ENCODE assay signal across 10 mouse cellular contexts in the genomic region with DNA sequence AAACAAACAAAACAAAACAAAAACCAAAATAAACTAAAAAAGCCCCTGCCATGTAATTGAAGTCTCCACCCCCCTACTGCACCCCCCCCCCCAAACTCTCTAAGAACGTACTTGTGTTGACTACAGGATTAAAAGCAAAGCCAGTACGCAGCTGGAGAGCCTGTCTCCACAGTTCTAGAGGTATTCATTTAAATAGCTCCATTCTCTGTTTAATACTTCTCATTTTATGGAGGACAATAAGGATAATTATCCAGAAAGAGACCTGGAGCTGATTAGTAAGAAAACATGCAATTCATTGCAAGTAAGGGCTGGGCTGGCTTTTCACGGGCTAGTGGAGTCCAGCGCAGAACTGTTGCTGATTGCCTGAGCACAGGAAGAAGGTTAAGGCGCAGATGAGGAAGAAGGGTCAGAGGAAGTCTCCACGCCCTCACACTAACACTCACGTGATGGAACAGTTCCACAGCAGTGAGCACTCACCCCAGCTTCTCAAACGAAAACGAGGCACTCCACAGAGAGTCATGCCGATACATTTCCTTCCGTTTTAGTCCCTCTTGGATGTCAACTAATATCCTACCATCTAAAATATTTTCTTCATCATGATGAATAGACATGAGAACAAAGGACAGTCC. TPM values are rescaled to one million over a fixed set of nuclear protein-coding genes. Genes with fewer than 3 reads are reported as not detected.
DNase-seq lines count a peak whose midpoint lies in the region; ATAC-seq and TF ChIP-seq lines count a peak whose summit lies in the region.
"Had no signal": no experiment of that assay in that cellular context is flagged by ENCODE, and none has a peak within 500 bp of the region (broad histone marks: within the 10 kb centered on the region; RNA-seq: fewer than 3 reads in every experiment).

No protein-coding gene starts in this region.

- 57% methylated on average over 11 of the region's 11 CpGs for WGBS in intestine, postnatal 0 days
- 69% methylated on average over 11 of the region's 11 CpGs for WGBS in intestine, embryonic 15.5 days

- H3K9ac ChIP-seq in intestine, postnatal 0 days (ENCODE audit: low read depth, low read length) = no peak overlapping the region
- H3K9ac ChIP-seq in intestine, embryonic 15.5 days = no peak overlapping the region

- no peak overlapping the region for H3K4me2 ChIP-seq in intestine, postnatal 0 days (replicated peaks; ENCODE audit: low read depth)
- no peak overlapping the region for H3K4me2 ChIP-seq in intestine, embryonic 15.5 days (replicated peaks)

- no peak for ATAC-seq in intestine, postnatal 0 days
- no peak for ATAC-seq in intestine, embryonic 15.5 days
- ATAC-seq in hematopoietic stem cell, adult 5-6 weeks (replicated peaks in 1 of 2; ENCODE audit: insufficient read depth in 1 of 2, low FRiP score in 2 of 2, low TSS enrichment in 1 of 2, low read depth in 1 of 2, poor library complexity in 2 of 2, severe bottlenecking in 2 of 2) = peak; percentile 87 to 90
- no peak for ATAC-seq in frontal cortex, adult (ENCODE audit: low TSS enrichment)

- peaks cover 2% of the 10 kb centered on the region; the same call in 1 of the 2 replicates for H3K4me1 ChIP-seq in intestine, postnatal 0 days (replicated peaks; ENCODE audit: control insufficient read depth, insufficient read depth, low read length)
- peaks cover 9% of the 10 kb centered on the region; the same call in 1 of the 2 replicates for H3K4me1 ChIP-seq in intestine, embryonic 15.5 days (replicated peaks)

- H3K36me3 ChIP-seq in intestine, postnatal 0 days (ENCODE audit: control insufficient read depth, insufficient read depth) = no peaks in the 10 kb centered on the region
- H3K36me3 ChIP-seq in intestine, embryonic 15.5 days = no peaks in the 10 kb centered on the region
- H3K36me3 ChIP-seq: midbrain, embryonic 10.5 days had no signal

- TF ChIP-seq CTCF in intestine, postnatal 0 days (IDR thresholded peaks at IDR 0.05; ENCODE audit: low read depth) = no peak

- no peaks in the 10 kb centered on the region for H3K27me3 ChIP-seq in intestine, postnatal 0 days (replicated peaks; ENCODE audit: control insufficient read depth, insufficient read depth, low read length)
- no peaks in the 10 kb centered on the region for H3K27me3 ChIP-seq in intestine, embryonic 15.5 days (replicated peaks)

- peak overlapping the region; percentile 21; the same call in 1 of the 2 replicates for H3K27ac ChIP-seq in intestine, postnatal 0 days (ENCODE audit: low read depth, low read length)
- H3K27ac ChIP-seq in intestine, embryonic 15.5 days = no peak overlapping the region
- H3K27ac ChIP-seq: midbrain, embryonic 10.5 days had no signal

- H3K4me3 ChIP-seq in intestine, postnatal 0 days (ENCODE audit: low read depth, low read length) = no peak overlapping the region
- no peak overlapping the region for H3K4me3 ChIP-seq in intestine, embryonic 15.5 days (replicated peaks)
- H3K4me3 ChIP-seq: midbrain, embryonic 10.5 days had no signal

- peak; percentile 47 to 58 for DNase-seq in lung, postnatal 4 days
- DNase-seq in thymus, postnatal 36 days = peak; percentile 56 to 62
- DNase-seq in gastrocnemius, adult 18-20 months (ENCODE audit: low spot score) = no peak
- DNase-seq in layer of hippocampus, adult 11-12 months (ENCODE audit: low spot score) = no peak
- DNase-seq: gastrocnemius, postnatal 14 days had no signal

- H3K9me3 ChIP-seq in intestine, postnatal 0 days (ENCODE audit: control insufficient read depth) = no peaks in the 10 kb centered on the region
- H3K9me3 ChIP-seq in intestine, embryonic 15.5 days = no peaks in the 10 kb centered on the region
- H3K9me3 ChIP-seq: midbrain, embryonic 10.5 days had no signal

RNA-seq across cellular contexts. Expression of a gene that starts 11.3 kb away (rescaled TPM):
- polyA plus RNA-seq in intestine, postnatal 0 days (2015; fragmentation: Nextera tagmentation; extraction: Ambion mirVana) = 2.8 and 3.4 TPM in 2 replicates
- 8.5 and 9.8 TPM in 2 replicates for polyA plus RNA-seq in intestine, embryonic 15.5 days (2015; fragmentation: Nextera tagmentation; extraction: Ambion mirVana)
- total RNA-seq in hematopoietic stem cell, adult 5-6 weeks (2017) = 3.4 and 9.3 TPM in 2 replicates
- total RNA-seq in gastrocnemius, adult 18-20 months (2021) = 1 to 10 TPM; 2.4 to 3.3 TPM

RNA-seq across cellular contexts. Expression of a gene that starts 21.7 kb away (rescaled TPM):
- 1.7 and 1.9 TPM in 2 replicates for polyA plus RNA-seq in intestine, postnatal 0 days (2015; fragmentation: Nextera tagmentation; extraction: Ambion mirVana)
- 5.2 and 5.3 TPM in 2 replicates for polyA plus RNA-seq in intestine, embryonic 15.5 days (2015; fragmentation: Nextera tagmentation; extraction: Ambion mirVana)
- total RNA-seq in hematopoietic stem cell, adult 5-6 weeks (2017) = 8.3 and 9.5 TPM in 2 replicates
- 1 to 10 TPM; 2.5 TPM for total RNA-seq in gastrocnemius, adult 18-20 months (2021)

Comparison
In these comparisons a context has a peak if more than half of its experiments do, and no peak if none do; other contexts are left out.
1. ATAC-seq: peak in hematopoietic stem cell, adult 5-6 weeks (2 of 2); none in intestine, postnatal 0 days (single experiment), intestine, embryonic 15.5 days (single experiment) and frontal cortex, adult (single experiment).
2. DNase-seq: peak in lung, postnatal 4 days (2 of 2) and thymus, postnatal 36 days (2 of 2); none in gastrocnemius, adult 18-20 months (single experiment) and layer of hippocampus, adult 11-12 months (single experiment).